Mouse (Mus musculus) hindbrain, embryonic 13.5 days (tissue): ENCODE data around the gene Olfr295. TPM values are rescaled to one million over a fixed set of nuclear protein-coding genes. Genes with fewer than 3 reads are reported as not detected.

Experiments used
- ATAC-seq: fragments of 200-750 bp; cut with Nextera tagmentation; 2 replicates; pipeline ENCODE4 v1.8.0; 2017; ENCODE audit warnings: moderate TSS enrichment; ENCODE audit not compliant: low FRiP score
- H3K27ac ChIP-seq: fragments of 300-500 bp; sonication (generic); 2 replicates; pipeline ENCODE4 v1.5.1; 2015; ENCODE audit warnings: inconsistent platforms, mild to moderate bottlenecking, moderate library complexity
- H3K27me3 ChIP-seq: fragments of 300-500 bp; sonication (generic); 2 replicates; pipeline ENCODE4 v1.6.1; 2015; ENCODE audit warnings: mild to moderate bottlenecking, inconsistent platforms
- H3K36me3 ChIP-seq: fragments of 300-500 bp; sonication (generic); 2 replicates; pipeline ENCODE4 v1.6.1; 2015; ENCODE audit warnings: mild to moderate bottlenecking, inconsistent platforms
- H3K4me1 ChIP-seq: fragments of 300-500 bp; sonication (generic); replicated peaks from 2 replicates; pipeline ENCODE4 v1.6.1; 2015; ENCODE audit warnings: inconsistent platforms
- H3K4me2 ChIP-seq: fragments of 300-500 bp; sonication (generic); 2 replicates; pipeline ENCODE4 v1.6.1; 2015; ENCODE audit warnings: inconsistent platforms, mild to moderate bottlenecking, moderate library complexity
- H3K4me3 ChIP-seq: fragments of 300-500 bp; sonication (generic); 2 replicates; pipeline ENCODE4 v1.5.1; 2015; ENCODE audit warnings: mild to moderate bottlenecking, inconsistent platforms
- H3K9ac ChIP-seq: fragments of 300-500 bp; sonication (generic); 2 replicates; pipeline ENCODE4 v1.6.1; 2015; ENCODE audit warnings: mild to moderate bottlenecking, inconsistent platforms
- H3K9me3 ChIP-seq: fragments of 300-500 bp; sonication (generic); 2 replicates; pipeline ENCODE4 v1.6.1; 2016; ENCODE audit warnings: inconsistent platforms
- WGBS: fragments of 180-500 bp; shearing (Covaris S2); methylation state at CpG from one replicate; pipeline ENCODE4 v1.1.7; 2015; 5-methylcytosine and 5-hydroxymethylcytosine counted together
- polyA plus RNA-seq: library from polyadenylated mRNA; unstranded; fragments of >200 nt; fragmentation: Nextera tagmentation; extraction: Ambion mirVana; gene quantifications from 2 replicates; pipeline ENCODE4 v1.2.1, GENCODE M21; 2015

The Olfr295 gene
- polyA plus RNA-seq, result not detected in 2 replicates

DNA sequence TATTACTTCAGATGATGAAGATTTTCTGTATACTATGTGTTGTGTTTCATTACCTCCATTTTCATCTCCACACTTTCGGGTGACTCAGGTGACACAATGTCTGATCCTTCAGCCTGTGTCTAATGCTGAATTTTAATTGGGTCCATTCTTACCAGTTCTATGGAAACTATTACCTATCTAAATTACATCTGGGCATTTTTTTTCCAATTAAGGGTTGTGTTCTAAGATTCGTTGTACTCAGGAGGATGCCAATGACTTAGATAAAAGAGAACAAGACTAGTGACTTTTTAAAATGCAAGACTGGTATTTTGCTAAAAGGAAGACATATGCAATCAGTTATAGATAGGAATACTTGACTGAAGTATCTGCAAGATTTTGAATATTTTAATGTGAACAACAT lies at the start of gene Olfr295:
TSS of gene Olfr295 (plus strand) at position 301 of the 400 bp plus-strand sequence.
- H3K36me3 ChIP-seq, result no peaks in the 10 kb centered on the region
- H3K9ac ChIP-seq, result no peak within 1 kb of the TSS
- no peaks in the 10 kb centered on the region for H3K27me3 ChIP-seq
- H3K4me1 ChIP-seq, result no peaks in the 10 kb centered on the region
- no peak within 1 kb of the TSS for H3K4me2 ChIP-seq
- H3K27ac ChIP-seq, result no peak within 1 kb of the TSS
- WGBS, result 84% methylated on average over 2 of the region's 2 CpGs
- H3K4me3 ChIP-seq, result no peak within 1 kb of the TSS
- ATAC-seq, result no peak
- no peaks in the 10 kb centered on the region for H3K9me3 ChIP-seq

DNA sequence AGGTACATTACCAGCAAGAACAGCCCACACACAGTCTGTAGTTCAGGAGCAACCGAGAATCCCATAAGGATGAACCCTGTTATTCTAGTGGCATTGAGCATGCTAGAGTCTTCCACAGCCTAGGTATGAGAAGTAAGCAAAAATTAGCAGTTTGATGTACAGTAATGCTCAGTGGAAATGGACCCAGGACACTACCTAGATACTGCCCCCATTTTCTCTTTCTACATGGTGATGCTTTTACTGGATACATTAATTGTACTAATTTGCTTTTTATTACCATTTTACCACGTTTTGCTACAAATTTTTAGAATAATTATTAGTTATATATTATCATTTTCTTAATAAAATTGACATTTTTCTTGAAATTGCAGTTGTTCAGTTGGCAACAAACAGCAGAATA lies 32.9 kb downstream of the Olfr295 start, which contains the start of gene Olfr294:
TSS of gene Olfr294 (minus strand) at position 101 of the 400 bp plus-strand sequence.
- H3K27ac ChIP-seq, result no peak within 1 kb of the TSS
- no peak within 1 kb of the TSS for H3K4me2 ChIP-seq
- no peaks in the 10 kb centered on the region for H3K36me3 ChIP-seq
- no peak for ATAC-seq
- no peak within 1 kb of the TSS for H3K4me3 ChIP-seq
- 72% methylated on average over 2 of the region's 2 CpGs for WGBS
- no peaks in the 10 kb centered on the region for H3K27me3 ChIP-seq
- no peaks in the 10 kb centered on the region for H3K4me1 ChIP-seq
- H3K9me3 ChIP-seq, result no peaks in the 10 kb centered on the region
- H3K9ac ChIP-seq, result no peak within 1 kb of the TSS

Other genes with a start within 250 kb of the Olfr295 start
- gene Olfr307, start 246.3 kb upstream of the Olfr295 start, polyA plus RNA-seq, result not detected in 2 replicates
- not detected in 2 replicates for gene Olfr305, start 216.9 kb upstream of the Olfr295 start, polyA plus RNA-seq
- not detected in 2 replicates for gene Olfr304, start 197.2 kb upstream of the Olfr295 start, polyA plus RNA-seq
- not detected in 2 replicates for gene Olfr303, start 186.1 kb upstream of the Olfr295 start, polyA plus RNA-seq
- not detected in 2 replicates for gene Olfr301, start 180.0 kb upstream of the Olfr295 start, polyA plus RNA-seq
- not detected in 2 replicates for gene Olfr299, start 123.9 kb upstream of the Olfr295 start, polyA plus RNA-seq
- gene Olfr298, start 91.4 kb upstream of the Olfr295 start, polyA plus RNA-seq, result not detected in 2 replicates
- gene Olfr297, start 63.9 kb upstream of the Olfr295 start, polyA plus RNA-seq, result not detected in 2 replicates
- not detected in 2 replicates for gene Olfr294, start 32.8 kb downstream of the Olfr295 start, polyA plus RNA-seq
- not detected in 2 replicates for gene Olfr293, start 65.2 kb downstream of the Olfr295 start, polyA plus RNA-seq
- not detected in 2 replicates for gene Olfr292, start 104.5 kb downstream of the Olfr295 start, polyA plus RNA-seq
- 0.55 and 0.71 TPM in 2 replicates for gene Folh1, start 192.1 kb downstream of the Olfr295 start, polyA plus RNA-seq
- gene Vmn2r77, start 211.2 kb downstream of the Olfr295 start, polyA plus RNA-seq, result not detected in 2 replicates